Mouse (Mus musculus): Measurements from ENCODE around the gene Tns4.
A peak's percentile ranks its signal among the peaks of the same experiment; 100 is the strongest.

Gene Tns4

DNA sequence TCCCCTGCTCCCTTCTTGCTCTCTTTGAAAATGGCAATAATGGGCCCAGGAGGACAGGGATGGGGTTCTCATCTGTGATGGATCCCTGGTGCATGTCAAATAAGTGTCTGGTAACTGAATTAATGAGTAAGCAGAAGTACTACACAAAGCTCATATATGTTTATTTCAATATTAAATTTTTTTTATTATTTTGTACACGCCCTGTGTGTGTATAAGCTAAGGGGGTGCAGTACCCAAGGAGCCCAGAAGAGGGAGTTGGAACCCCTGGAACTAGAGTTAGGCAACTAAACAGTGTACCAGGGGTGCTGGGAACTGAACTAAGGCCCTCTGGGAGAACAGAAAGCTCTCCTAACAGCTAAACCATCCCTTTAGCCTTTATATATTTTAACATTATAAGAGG is 29.3 kb upstream of the Tns4 start:
- no peak for DNase-seq (ENCODE audit: low spot score in 2 of 2)

DNA sequence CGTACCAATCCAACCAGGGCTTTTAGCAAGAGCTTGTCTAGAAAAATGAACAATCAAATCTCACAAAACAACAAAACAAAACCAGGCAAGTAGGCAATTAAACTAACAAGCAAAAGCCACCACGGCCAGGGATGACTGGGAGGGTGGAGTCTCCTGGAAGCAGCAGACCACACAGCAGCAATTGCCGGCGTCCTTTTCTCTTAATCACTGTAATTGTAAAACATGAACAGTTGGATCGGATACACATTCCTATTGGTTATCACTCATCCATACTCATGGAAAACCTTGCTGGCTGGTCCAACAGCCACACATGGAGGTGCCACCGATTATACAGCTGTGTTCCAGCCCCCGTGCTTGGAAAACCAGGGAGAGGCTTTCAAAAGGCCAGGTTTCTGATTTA is 28.8 kb upstream of the Tns4 start:
- no peak for DNase-seq (ENCODE audit: low spot score in 2 of 2)

DNA sequence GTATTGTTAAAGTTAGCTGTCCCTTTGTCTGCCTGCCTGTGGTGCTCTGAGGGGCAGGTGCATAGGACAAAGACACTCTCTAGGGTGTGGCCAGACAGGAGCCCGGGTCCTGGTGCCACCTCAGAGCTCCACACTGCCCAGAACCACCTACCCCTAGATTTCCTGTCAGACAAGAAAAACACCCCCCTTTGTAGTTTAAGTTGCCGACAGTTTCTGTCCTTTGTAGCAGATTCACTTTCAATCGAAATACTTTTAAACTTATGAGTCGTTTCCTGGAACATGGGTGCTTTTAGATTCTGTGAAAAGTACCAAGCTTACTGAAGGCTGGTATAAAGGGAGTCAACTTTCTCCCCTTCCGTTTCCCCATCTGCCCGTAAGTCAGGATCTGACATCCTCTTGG is 26.8 kb upstream of the Tns4 start:
- no peak for DNase-seq (ENCODE audit: low spot score in 2 of 2)

DNA sequence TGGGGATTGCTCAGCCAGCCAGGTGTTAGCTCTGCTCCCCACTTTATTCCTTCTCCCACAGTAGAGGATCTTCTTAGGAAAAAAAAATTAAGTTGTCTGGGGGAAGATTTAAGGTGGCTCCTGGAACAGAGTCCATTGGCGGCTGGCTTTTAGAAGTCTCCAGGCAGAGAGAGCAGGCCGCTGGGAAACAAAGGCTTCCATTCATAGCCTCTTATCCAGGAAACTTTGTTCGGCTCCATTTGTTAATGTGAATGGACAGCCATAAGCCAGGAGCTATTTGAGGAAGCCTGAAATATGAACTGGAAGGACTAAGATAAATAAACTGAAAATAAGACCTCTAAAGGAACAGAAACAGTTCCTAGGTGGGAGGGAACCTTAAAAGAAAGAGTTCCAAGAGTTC is 24.0 kb upstream of the Tns4 start:
- DNase-seq (ENCODE audit: low spot score in 2 of 2) = no peak

DNA sequence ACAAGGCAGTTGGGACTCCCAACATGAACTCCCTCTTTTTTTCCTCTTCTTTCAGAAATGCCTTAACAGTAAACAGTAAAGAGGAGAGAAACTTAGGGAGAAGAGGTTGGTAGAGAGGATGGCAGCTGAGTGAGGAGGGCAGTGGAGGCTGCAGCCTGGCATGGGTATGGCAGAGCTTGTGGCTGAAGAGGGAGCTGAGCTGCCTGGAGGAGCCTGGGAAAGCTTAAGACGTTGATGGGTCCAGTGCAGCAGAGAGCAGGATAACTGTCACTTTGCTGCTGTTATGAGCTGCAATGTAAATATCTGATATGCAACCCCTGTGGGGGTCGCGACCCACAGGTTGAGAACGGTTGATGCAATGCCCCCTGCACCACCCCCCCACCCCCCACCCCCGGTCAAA is 23.6 kb upstream of the Tns4 start:
- no peak for DNase-seq (ENCODE audit: low spot score in 2 of 2)

DNA sequence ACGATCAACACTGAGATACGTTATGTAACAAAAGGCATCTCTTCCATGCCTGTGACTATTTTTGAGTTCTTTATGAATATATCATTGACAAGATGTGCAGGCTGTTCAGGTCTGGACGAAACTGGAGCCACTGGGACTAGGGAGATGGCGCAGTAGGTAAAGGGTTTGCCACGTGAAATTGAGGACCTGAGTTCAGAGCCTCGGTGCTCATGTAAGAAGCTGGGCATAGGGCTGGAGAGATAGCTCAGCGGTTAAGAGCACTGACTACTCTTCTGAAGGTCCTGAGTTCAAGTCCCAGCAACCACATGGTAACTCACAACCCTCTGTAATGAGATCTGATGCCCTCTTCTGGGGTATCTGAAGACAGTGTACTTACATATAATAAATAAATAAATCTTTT is 22.5 kb upstream of the Tns4 start:
- no peak for DNase-seq (ENCODE audit: low spot score in 2 of 2)

DNA sequence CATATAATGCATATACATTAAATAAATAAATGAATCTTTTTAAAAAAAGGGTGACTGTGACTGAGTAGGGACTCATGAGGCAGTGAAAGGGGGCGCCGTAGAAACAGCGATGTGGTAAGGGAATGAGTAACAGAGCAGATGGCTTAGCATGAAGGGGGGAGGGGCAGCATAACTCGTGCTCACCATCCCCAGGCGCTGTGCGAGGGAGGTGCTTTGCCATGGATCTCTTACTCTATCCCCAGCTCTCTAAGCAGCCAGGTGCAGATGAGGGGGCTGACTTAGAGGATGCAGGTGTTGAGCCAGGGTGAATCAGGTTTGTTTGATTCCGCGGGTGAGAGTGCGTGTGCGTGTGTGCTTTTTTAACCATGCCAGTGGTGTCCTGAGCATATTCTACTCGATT is 22.0 kb upstream of the Tns4 start:
- DNase-seq (ENCODE audit: low spot score in 2 of 2) = no peak

DNA sequence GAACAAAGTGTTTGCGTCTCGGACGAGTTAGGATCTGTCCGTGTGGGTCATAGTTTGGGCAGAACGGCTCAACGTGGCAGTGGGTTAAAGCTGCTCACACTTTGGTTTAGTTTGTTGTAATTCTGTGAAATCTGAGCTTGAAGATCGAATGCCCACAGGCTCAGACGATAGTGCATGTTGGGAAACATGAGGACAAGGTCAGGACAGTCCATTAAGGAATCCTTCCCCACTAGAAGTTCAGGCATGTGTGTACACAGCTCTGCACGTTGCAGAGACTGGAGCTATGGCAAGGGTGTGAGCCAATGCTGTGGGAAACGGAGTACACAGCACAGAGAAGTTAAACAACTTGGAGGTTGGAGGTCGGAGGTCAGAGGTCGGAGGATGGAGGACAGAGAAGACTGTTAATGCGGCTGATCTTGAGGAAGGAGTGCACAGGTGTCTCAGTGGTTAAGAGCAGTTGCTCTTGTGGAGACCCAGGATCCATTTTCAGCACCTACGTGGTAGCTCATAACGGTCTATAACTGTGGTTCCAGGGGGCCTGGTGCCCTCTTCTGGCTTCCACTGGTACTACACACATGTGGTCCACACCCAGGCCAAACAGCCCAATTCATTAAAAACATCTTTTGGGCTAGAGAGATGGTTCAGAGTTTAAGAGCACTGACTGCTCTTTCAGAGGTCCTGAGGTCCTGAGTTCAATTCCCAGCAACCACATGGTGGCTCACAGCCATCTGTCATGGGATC is 21.4 kb upstream of the Tns4 start:
- DNase-seq (ENCODE audit: low spot score in 2 of 2) = no peak

DNA sequence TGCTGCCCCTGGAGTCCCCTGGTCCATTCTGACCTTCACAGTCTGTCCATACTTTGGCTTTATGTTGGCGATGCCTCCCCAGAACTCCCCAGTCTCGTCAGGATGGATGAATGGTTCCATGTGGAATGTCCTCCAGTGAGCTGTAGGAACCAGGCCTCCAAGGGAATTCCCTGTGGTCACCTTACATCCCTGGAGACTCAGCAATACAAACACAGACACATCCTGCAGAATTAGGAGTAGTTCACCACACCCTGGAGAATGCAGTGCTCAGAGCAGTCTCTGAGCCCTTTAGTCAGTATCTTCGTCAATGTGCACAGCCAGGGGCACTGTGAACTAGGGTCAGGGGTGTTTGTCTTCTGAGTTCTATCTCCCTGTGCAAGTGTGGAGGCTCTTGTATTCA is 19.2 kb upstream of the Tns4 start:
- DNase-seq (ENCODE audit: low spot score in 2 of 2) = no peak

DNA sequence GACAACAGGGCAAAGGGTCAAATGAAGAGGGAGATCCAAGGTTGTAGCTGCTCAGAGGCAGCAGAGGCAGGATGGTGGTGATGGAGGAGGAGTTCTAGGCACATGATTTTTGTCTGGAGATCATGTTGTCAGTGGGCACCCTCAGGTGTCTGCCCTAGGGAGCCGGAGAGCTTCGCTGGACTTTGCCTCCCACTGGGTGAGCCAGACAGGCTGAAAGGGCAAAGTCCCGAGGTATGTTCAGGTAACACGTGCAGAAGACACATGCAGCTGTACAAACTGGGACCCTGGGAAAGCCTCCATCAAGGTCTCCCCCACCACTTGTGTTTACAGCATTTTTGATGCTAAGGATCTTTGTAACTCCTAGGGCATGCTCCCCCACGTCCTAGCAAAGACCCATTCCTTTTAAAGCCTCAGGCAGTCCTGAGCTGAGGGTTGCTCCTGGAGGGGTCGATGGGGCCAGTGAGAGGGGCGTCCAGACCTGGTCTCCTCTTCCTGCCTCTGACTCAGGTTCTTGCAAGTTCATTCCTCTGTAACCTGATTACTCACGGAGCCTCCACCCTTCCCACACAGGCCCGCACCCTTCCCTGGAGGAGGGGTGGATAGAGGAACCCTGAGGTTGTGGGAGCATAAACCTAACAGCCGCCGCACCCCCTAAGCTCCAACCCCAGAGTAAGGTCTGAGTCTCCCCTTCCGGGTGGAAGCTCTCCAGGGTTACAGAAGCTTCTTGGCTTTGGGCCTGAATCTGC is 17.0 kb upstream of the Tns4 start:
- DNase-seq (ENCODE audit: low spot score in 2 of 2) = peak in 1 of 2 experiments; percentile 58

DNA sequence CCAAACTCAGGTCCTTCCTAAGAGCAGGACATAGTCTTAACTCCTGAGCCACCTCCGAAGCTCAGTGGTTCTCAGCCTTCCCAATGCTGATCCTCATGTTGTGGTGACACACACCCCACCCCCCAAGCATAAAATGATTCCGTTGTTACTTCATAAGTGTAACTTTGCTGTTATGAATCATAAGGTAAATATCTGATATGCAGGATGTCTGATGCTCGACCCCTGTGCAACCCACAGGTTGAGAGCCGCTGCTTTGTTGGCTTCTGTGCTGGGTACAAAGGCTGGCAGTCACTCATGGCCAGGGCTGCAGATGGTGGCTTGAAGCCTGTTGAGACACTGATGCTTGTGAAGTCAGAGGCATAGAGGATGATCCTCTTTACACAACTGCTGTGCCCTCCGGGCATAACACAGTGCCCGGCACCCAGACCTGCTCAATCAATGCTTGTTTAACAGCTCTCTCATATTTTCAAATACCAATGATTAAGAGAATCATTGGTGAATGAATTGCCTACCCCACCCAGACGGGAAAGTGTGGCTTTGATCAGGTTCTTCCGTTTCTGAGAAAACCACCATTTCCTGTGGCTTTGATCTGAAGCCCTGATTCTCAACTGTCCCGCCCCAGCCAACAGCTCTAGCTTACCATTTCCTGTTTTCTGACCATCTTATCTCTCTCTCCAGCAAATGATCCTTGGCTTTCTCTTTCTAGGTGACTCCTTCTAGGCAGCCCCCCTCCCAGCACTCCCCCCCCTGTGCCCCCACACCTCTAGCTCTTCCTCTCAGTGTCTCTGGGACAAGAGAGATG is 15.7 kb upstream of the Tns4 start:
- no peak for DNase-seq (ENCODE audit: low spot score in 2 of 2)

DNA sequence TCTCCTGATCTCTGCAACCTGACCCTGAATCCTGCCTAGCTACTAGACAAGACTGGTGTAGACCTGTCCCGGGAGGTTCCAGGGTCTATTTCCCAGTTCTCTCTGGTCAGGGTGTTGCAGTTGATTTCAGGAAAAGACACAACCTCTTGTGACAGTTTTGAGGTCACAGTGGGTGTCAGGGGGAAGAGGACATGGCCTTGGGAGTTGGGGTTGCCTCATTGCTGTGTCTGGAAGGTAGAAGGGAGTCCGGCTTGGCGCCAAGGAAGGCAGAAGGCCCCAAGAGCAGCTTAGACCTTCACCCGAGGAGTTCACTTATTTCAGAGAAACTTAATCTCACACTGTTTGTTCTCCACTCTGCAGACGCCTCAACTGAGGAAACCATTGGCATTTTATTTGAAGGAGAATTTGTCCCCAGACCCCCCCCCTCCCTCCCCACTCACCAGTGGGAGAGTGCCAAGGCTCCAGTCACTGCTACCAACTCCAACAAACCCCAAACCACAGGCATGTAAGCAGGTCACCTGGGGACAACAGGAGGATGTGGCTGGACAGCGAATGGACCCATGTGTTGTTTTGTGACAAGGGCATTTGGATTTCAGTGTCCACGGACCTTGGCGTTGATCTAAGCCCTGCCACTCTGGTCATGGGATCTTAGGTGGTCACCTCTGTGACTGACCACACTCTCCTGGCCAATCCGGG is 13.6 kb upstream of the Tns4 start:
- DNase-seq (ENCODE audit: low spot score in 2 of 2) = no peak

DNA sequence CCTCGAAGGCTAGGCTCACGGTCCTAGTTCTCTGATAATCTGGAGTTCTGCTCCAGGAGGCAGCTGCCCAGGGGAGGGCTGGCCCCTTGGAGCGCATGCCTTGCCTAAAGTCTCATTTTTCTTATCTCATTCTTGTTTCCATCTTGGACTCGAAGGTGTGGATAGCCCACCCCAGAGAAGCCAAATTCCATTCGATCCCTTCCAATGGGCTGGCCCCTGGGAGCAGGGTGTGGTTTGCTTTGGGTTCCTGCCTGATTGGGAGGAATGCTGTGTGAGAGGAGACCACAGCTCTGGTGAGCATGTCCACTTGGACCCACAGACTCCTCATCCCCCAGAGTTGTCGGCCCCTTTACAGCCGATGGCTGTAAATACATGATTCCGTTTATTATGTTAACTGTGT is 12.6 kb upstream of the Tns4 start:
- no peak for DNase-seq (ENCODE audit: low spot score in 2 of 2)

DNA sequence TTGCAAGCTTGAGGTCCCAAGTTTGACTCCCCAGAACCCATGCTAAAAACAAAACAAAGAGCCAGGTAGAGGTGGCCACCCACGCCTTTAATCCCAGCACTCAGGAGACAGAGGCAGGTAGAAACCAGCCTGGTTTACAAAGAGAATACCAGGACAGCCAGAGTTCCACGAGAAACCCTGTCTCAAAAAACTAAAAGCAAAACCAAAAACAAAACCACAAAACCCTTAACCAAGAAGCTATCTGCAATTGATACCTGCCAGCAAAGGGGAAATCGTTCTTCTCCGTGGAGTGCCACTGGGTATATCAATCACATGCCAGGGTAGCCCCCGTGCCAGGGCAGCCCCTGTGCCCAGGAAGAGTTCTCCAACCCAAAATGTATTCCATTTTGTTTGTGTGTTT is 11.1 kb upstream of the Tns4 start:
- DNase-seq (ENCODE audit: low spot score in 2 of 2) = no peak

DNA sequence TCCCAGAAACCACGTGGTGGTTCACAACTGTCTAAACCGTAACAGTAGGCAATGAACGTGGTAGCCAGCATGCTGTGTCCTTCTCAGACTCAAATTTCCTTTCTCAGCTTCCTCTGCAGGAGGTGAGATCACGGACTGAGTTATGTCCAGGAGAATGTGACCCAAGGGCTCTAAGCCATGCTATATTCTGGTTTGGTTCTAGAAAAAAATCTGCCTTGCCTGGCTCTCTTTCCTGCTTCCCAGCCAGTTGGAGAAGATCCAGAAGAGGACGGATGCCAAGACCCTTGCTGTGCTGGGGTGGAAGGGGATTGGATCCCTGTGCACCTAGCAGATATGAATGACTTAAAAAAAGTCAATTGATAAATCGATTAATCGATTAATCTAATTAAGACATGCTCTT is 10.4 kb upstream of the Tns4 start:
- no peak for DNase-seq (ENCODE audit: low spot score in 2 of 2)

DNA sequence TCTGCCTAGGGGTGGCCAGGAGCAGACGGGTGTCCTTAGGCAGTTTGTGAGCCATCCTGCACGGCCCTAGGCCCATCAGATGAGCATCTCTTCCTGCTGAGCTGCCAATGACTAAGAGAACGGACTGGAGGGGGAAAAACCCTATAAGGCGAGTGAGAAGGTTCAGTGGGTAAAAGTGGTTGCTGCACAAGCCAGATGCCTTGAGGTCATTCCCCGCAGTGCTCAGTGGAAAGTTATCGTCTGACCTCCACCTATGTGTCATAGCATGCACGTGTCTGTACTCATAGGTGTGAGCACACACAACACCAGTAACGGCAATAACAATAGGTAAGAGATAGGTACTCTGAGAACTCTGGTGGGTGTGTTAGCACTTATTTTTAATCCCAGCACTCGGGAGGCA is 9.8 kb upstream of the Tns4 start:
- DNase-seq (ENCODE audit: low spot score in 2 of 2) = no peak

DNA sequence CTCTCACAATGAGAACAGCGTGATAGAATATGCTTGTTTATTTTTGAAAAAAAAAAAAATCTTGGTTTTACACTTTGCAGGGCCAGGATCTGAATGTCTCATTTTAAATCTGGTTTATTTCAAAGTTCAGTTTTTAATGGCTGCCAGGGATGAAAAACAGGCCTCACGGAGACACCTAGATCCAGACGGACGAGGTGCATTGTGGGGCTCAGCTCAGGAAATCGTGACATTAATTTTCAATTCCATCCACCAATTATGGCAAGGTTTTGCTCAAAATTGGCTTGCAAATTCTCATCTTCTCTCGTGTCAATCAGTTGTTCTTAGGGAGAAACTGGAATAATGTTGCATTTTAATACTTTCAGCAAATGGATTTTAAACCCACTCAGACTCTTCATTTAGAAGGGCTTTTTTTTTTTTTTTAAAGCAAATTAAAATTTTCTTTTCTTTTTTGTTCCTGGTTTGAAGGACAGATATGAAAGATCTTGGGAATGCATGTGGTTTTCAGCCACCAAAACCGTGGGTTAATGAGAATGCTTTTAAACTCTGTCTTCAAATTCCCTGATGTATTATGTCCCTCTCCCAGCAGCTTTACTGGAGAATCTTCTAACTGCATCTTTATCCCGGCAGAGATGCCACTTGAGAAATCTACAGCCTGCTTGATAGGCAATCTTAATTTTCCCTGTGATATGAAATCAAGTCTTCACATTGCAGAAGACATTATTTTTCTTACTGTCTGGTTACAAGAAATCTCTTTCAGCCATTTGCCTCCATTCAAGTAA is 8.1 kb upstream of the Tns4 start:
- no peak for DNase-seq (ENCODE audit: low spot score in 2 of 2)

DNA sequence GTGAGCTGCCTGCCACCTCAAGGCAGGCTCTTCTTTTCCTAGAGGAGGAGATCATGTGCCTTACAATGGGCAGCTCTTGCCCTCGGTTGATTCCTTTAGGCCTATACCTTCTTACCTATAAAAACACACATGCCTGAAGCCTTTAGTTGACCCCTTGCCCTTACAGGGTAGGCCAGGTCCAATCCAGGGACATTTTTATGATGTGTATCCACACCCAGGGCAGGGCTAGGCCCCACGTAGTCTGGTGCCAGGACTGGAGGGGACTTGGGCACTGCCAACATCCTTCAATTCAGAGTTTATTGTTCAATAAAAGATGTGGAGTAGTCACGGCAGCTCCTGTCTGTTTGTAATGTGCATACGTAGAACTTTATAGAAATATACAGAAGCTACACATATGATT is 7.3 kb upstream of the Tns4 start:
- DNase-seq (ENCODE audit: low spot score in 2 of 2) = no peak

DNA sequence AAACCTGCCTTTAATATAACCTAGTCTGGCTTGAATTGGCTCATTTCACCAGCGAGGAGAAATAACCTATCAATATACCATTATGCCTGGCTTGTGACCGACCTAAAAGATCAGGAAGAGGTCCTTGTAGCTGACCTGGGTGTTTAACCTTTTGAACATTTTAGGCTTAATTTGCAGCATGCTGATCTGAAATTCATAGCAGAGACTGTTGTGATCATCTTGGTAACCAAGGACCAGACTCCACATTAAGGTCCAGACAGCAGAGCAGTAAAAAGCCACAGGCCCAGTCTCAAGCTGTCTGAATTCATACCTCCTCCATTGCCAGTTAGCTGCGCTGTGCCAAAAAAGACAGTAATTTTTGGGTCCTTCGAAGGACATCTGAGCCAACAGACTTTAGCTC is 6.7 kb upstream of the Tns4 start:
- no peak for DNase-seq (ENCODE audit: low spot score in 2 of 2)

DNA sequence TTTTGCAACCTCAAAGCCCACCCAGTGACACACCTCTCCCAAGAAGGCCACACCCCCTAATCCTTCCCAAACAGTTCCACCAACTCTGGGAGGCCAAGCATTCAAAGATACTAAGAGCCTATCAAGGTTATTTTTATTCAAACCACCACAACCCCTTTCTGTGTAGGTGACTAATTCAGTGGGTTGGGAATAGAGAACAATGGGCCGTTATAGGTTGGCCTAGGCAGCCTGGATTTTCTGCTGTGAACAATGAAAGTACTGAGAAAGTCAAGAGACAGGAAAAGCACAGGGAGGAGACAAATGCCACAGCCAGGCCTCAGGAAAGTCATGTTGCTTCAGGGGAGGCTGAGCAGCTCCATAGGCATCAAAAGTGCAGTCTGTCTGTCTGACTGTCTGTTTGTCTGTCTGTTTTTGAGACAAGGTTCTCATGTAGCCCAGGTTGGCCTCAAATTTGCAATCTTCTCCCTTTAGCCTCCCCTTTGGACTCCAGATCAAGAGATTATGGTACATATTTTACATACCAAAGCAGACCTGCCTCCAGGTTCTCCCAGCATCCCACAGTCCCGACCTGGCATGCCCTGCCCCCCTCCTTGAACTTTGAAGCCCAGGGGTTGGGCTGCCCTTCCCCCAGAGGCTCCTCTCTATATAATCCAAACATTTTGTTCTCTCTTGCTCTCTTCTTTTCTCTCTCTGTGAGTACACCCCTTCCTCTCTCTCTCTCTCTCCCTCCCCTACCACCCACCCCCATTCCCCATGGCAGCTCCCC is 6.0 kb upstream of the Tns4 start:
- DNase-seq (ENCODE audit: low spot score in 2 of 2) = no peak

DNA sequence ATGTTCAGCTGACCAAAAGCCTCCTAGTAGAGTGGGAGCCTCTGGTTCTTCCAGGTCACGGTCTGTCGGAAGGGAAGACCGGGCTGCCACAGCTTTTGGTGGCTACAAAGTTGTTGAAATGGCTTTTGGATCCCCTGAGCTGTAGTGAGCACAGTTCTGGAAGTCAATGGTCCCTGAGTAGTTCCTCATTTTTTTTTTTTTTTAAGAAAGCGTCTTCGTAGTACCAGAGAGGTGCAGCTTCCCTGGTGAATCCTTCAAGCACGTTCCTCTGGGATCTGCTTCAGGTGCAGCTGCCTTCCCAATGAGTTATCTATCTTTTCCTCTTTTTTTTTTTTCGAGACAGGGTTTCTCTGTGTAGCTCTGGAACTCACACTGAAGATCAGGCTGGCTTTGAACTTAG is 4.6 kb upstream of the Tns4 start:
- no peak for DNase-seq (ENCODE audit: low spot score in 2 of 2)

Data from urinary bladder, postnatal 36 days (tissue).